Comparison of ENCODE assay signal across 8 mouse cellular contexts in the genomic region with DNA sequence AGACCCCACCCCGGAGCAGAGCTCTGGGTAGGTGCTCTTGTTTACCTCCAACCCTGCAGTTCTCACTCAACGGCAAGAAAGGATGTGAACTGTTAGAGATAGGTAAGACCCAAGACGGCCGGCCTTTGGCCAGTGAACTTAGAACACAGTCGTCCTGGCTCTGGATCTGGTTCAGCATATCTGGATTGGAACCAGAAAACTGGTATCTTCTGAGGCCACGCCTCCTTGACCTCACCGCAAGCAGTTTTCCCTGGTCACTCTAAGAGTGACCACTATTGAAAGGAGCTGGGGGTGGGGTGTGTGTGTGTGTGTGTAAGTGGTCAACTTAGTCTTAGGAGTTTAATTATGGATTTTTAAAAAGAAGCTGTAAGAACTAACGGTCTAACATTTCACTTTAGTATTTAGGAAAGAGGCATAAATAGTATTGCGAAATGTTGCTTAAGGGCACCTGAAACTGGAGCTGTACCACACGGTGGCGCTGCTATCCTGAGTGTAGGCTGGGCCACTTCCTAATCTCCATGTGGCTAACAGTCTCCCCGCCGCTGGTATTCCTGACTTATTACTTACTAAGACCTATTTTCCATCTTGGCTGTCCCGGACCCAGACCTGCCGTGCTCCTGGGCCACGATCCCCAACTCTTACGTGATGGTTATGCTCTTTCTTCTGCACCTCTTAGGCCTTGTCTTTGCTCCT. TPM values are rescaled to one million over a fixed set of nuclear protein-coding genes. Genes with fewer than 3 reads are reported as not detected.
DNase-seq lines count a peak whose midpoint lies in the region; ATAC-seq and TF ChIP-seq lines count a peak whose summit lies in the region.

No protein-coding gene starts in this region.

- WGBS in embryonic facial prominence, embryonic 10.5 days, result 38% methylated on average over 17 of the region's 17 CpGs
- WGBS in kidney, postnatal 0 days, result 34% methylated on average over 17 of the region's 17 CpGs
- 35% methylated on average over 17 of the region's 17 CpGs for WGBS in liver, embryonic 12.5 days (ENCODE audit: insufficient replicate concordance)

- H3K36me3 ChIP-seq in embryonic facial prominence, embryonic 10.5 days (replicated peaks), result no peaks in the 10 kb centered on the region
- H3K36me3 ChIP-seq in kidney, postnatal 0 days (ENCODE audit: insufficient read depth, low read length), result no peaks in the 10 kb centered on the region
- no peaks in the 10 kb centered on the region for H3K36me3 ChIP-seq in liver, embryonic 12.5 days
- H3K36me3 ChIP-seq in myocyte (ENCODE audit: control insufficient read depth, insufficient read depth), result no peaks in the 10 kb centered on the region

- H3ac ChIP-seq in myocyte (ENCODE audit: control insufficient read depth, insufficient read length), result no peak overlapping the region

- H3K27me3 ChIP-seq in embryonic facial prominence, embryonic 10.5 days (replicated peaks; ENCODE audit: low read depth, poor library complexity, severe bottlenecking), result no peaks in the 10 kb centered on the region; the same call in 1 of the 2 replicates
- no peaks in the 10 kb centered on the region for H3K27me3 ChIP-seq in kidney, postnatal 0 days (ENCODE audit: insufficient read depth, low read length)
- H3K27me3 ChIP-seq in liver, embryonic 12.5 days (replicated peaks), result peaks cover 13% of the 10 kb centered on the region; the same call in 1 of the 2 replicates
- H3K27me3 ChIP-seq in myocyte (ENCODE audit: control insufficient read depth, insufficient read depth, insufficient read length), result no peaks in the 10 kb centered on the region

- peak overlapping the region; percentile 23; the same call in 1 of the 2 replicates for H3K4me3 ChIP-seq in embryonic facial prominence, embryonic 10.5 days
- no peak overlapping the region for H3K4me3 ChIP-seq in kidney, postnatal 0 days (replicated peaks; ENCODE audit: low read depth, low read length)
- H3K4me3 ChIP-seq in liver, embryonic 12.5 days, result no peak overlapping the region
- H3K4me3 ChIP-seq in myocyte, result no peak overlapping the region

- H3K4me1 ChIP-seq in embryonic facial prominence, embryonic 10.5 days, result peaks cover 8% of the 10 kb centered on the region; the same call in 1 of the 2 replicates
- no peaks in the 10 kb centered on the region for H3K4me1 ChIP-seq in kidney, postnatal 0 days (replicated peaks; ENCODE audit: insufficient read depth, low read length)
- H3K4me1 ChIP-seq in liver, embryonic 12.5 days, result peaks cover 32% of the 10 kb centered on the region

- peak overlapping the region; percentile 21; the same call in 1 of the 2 replicates for H3K4me2 ChIP-seq in kidney, postnatal 0 days (ENCODE audit: low read length)
- H3K4me2 ChIP-seq in liver, embryonic 12.5 days, result peak overlapping the region; percentile 53
- peak overlapping the region; percentile 73 for H3K4me2 ChIP-seq in myocyte (ENCODE audit: low read depth)

- no peaks in the 10 kb centered on the region for H3K9me3 ChIP-seq in embryonic facial prominence, embryonic 10.5 days
- H3K9me3 ChIP-seq in kidney, postnatal 0 days (replicated peaks; ENCODE audit: low read length), result no peaks in the 10 kb centered on the region
- H3K9me3 ChIP-seq in liver, embryonic 12.5 days (replicated peaks), result no peaks in the 10 kb centered on the region

- H3K9ac ChIP-seq in kidney, postnatal 0 days (ENCODE audit: low read depth, low read length), result no peak overlapping the region
- H3K9ac ChIP-seq in liver, embryonic 12.5 days, result no peak overlapping the region; the same call in 1 of the 2 replicates

- no peak for TF ChIP-seq POLR2A in myocyte (IDR thresholded peaks at IDR 0.05; ENCODE audit: insufficient read length, low read depth)

- TF ChIP-seq CTCF in kidney, postnatal 0 days (IDR thresholded peaks at IDR 0.05; ENCODE audit: low read depth), result peak; percentile 95

- 0 out of 2 replicates have a peak, but pooled peaks have one; percentile 43 for ATAC-seq in kidney, postnatal 0 days (replicated peaks; ENCODE audit: low FRiP score, low read depth)
- 0 out of 2 replicates have a peak, but pooled peaks have one; percentile 19 for ATAC-seq in liver, embryonic 12.5 days

- H3K79me2 ChIP-seq in myocyte (ENCODE audit: control insufficient read depth, insufficient read depth), result no peaks in the 10 kb centered on the region

- H3K27ac ChIP-seq in embryonic facial prominence, embryonic 10.5 days (replicated peaks), result no peak overlapping the region
- H3K27ac ChIP-seq in kidney, postnatal 0 days, result no peak overlapping the region
- H3K27ac ChIP-seq in liver, embryonic 12.5 days, result peak overlapping the region; percentile 93

- peak; percentile 83 for DNase-seq in 416B (ENCODE audit: low read depth)
- peak; percentile 71 for DNase-seq in adrenal gland, adult 8-10 months
- peak; percentile 80 for DNase-seq in embryonic facial prominence, embryonic 10.5 days (ENCODE audit: low spot score)
- DNase-seq in heart, adult 9 months (ENCODE audit: low spot score in 2 of 2), result peak; percentile 30 to 62
- DNase-seq in kidney, postnatal 0 days (ENCODE audit: low spot score), result peak; percentile 93
- peak; percentile 34 to 51 for DNase-seq in spleen, postnatal 36 days (ENCODE audit: low spot score in 2 of 2)

TF ChIP-seq in myocyte, 11 proteins besides CTCF, POLR2A, EP300 and RAD21:
- TF ChIP-seq SRF (IDR thresholded peaks at IDR 0.05; ENCODE audit: control insufficient read depth, insufficient read length, low read depth) (no peak), CEBPB (IDR thresholded peaks at IDR 0.05; ENCODE audit: insufficient read depth, poor library complexity, severe bottlenecking) (peak; percentile 98), TCF12 (IDR thresholded peaks at IDR 0.05; ENCODE audit: insufficient read depth, poor library complexity, severe bottlenecking) (no peak)
TF ChIP-seq in myocyte: peak in this region for 1.

RNA-seq across cellular contexts. Expression of gene Asgr2, which starts 17.9 kb away (rescaled TPM):
- 1 to 10 TPM in 2 of 4 experiments, under 1 TPM in 2; 0.62 to 2.9 (median 1.1) TPM for total RNA-seq in adrenal gland, adult 8-10 months (2022)
- not detected in 2 replicates for polyA plus RNA-seq in embryonic facial prominence, embryonic 10.5 days (2016; fragmentation: Nextera tagmentation; extraction: Ambion mirVana)
- 0.14 TPM in 1 of 2 replicates, not detected in the other for polyA plus RNA-seq in kidney, postnatal 0 days (2015; fragmentation: Nextera tagmentation; extraction: Ambion mirVana)
- polyA plus RNA-seq in liver, embryonic 12.5 days (2016; fragmentation: Nextera tagmentation; extraction: Ambion mirVana), result 4.3 and 4.8 TPM in 2 replicates
- 0.85 TPM for polyA plus RNA-seq in myocyte (2012; fragmentation: generic; extraction: Trizol)

RNA-seq across cellular contexts. Expression of gene Asgr1, which starts 20.6 kb away (rescaled TPM):
- under 1 TPM in 3 of 4 experiments, not detected in 1; 0.31 to 0.75 (median 0.38) TPM for total RNA-seq in adrenal gland, adult 8-10 months (2022)
- polyA plus RNA-seq in embryonic facial prominence, embryonic 10.5 days (2016; fragmentation: Nextera tagmentation; extraction: Ambion mirVana), result 0.55 and 0.70 TPM in 2 replicates
- polyA plus RNA-seq in kidney, postnatal 0 days (2015; fragmentation: Nextera tagmentation; extraction: Ambion mirVana), result 2.5 and 2.9 TPM in 2 replicates
- 0.51 and 0.63 TPM in 2 replicates for polyA plus RNA-seq in liver, embryonic 12.5 days (2016; fragmentation: Nextera tagmentation; extraction: Ambion mirVana)
- polyA plus RNA-seq in myocyte (2012; fragmentation: generic; extraction: Trizol), result 0.06 TPM

RNA-seq across cellular contexts. Expression of gene Mgl2, which starts 55.6 kb away (rescaled TPM):
- 1 to 10 TPM; 3.1 to 6.9 (median 4.2) TPM for total RNA-seq in adrenal gland, adult 8-10 months (2022)
- polyA plus RNA-seq in embryonic facial prominence, embryonic 10.5 days (2016; fragmentation: Nextera tagmentation; extraction: Ambion mirVana), result 0.14 TPM in 1 of 2 replicates, not detected in the other
- polyA plus RNA-seq in kidney, postnatal 0 days (2015; fragmentation: Nextera tagmentation; extraction: Ambion mirVana), result 0.37 and 0.47 TPM in 2 replicates
- polyA plus RNA-seq in liver, embryonic 12.5 days (2016; fragmentation: Nextera tagmentation; extraction: Ambion mirVana), result 0.72 and 0.80 TPM in 2 replicates
- polyA plus RNA-seq in myocyte (2012; fragmentation: generic; extraction: Trizol), result 1.2 TPM

RNA-seq across cellular contexts. Expression of gene Dlg4, which starts 57.8 kb away (rescaled TPM):
- 10 to 100 TPM; 25.7 to 65.4 (median 45.9) TPM for total RNA-seq in adrenal gland, adult 8-10 months (2022)
- 12.6 and 13.2 TPM in 2 replicates for polyA plus RNA-seq in embryonic facial prominence, embryonic 10.5 days (2016; fragmentation: Nextera tagmentation; extraction: Ambion mirVana)
- polyA plus RNA-seq in kidney, postnatal 0 days (2015; fragmentation: Nextera tagmentation; extraction: Ambion mirVana), result 4.3 and 6.5 TPM in 2 replicates
- polyA plus RNA-seq in liver, embryonic 12.5 days (2016; fragmentation: Nextera tagmentation; extraction: Ambion mirVana), result 2.3 and 2.7 TPM in 2 replicates
- polyA plus RNA-seq in myocyte (2012; fragmentation: generic; extraction: Trizol), result 26.8 TPM

RNA-seq across cellular contexts. Expression of gene Acadvl, which starts 59.3 kb away (rescaled TPM):
- total RNA-seq in adrenal gland, adult 8-10 months (2022), result 100 to 1,000 TPM; 323 to 415 (median 392) TPM
- polyA plus RNA-seq in embryonic facial prominence, embryonic 10.5 days (2016; fragmentation: Nextera tagmentation; extraction: Ambion mirVana), result 42.2 and 46.3 TPM in 2 replicates
- 178 and 197 TPM in 2 replicates for polyA plus RNA-seq in kidney, postnatal 0 days (2015; fragmentation: Nextera tagmentation; extraction: Ambion mirVana)
- polyA plus RNA-seq in liver, embryonic 12.5 days (2016; fragmentation: Nextera tagmentation; extraction: Ambion mirVana), result 89.9 and 91.3 TPM in 2 replicates
- 130 TPM for polyA plus RNA-seq in myocyte (2012; fragmentation: generic; extraction: Trizol)

Comparison
In these comparisons a context has a peak if more than half of its experiments do, and no peak if none do; other contexts are left out.
1. DNase-seq: peak in every context shown above with its lines; median percentile 93 in kidney, postnatal 0 days; 83 in 416B; 80 in embryonic facial prominence, embryonic 10.5 days; 71 in adrenal gland, adult 8-10 months; 46 in heart, adult 9 months; 42 in spleen, postnatal 36 days.
2. H3K4me2 ChIP-seq: peak in every context shown above with its lines; median percentile 73 in myocyte; 53 in liver, embryonic 12.5 days; 21 in kidney, postnatal 0 days.